Mouse (Mus musculus): Measurements from ENCODE around the gene Skor1. TPM values are rescaled to one million over a fixed set of nuclear protein-coding genes. Genes with fewer than 3 reads are reported as not detected.

Skor1 gene
- total RNA-seq, 2 experiments from 2014 or later, result 0.23 to 0.34 TPM

- DNase-seq (ENCODE audit: low spot score in 2 of 2), result no peak
These were observed 1.5 kb upstream of the Skor1 start for GRCm38 (mm10) chr9:63150086-63150800.

GRCm38 (mm10) chr9:63149372-63149766, 608 bp upstream of the Skor1 start:
- no peak for DNase-seq (ENCODE audit: low spot score in 2 of 2)

- DNase-seq (ENCODE audit: low spot score in 2 of 2), result no peak
These were observed 863 bp downstream of the Skor1 start for GRCm38 (mm10) chr9:63147786-63148409.

- DNase-seq (ENCODE audit: low spot score in 2 of 2), result no peak
These were observed 1.5 kb downstream of the Skor1 start for GRCm38 (mm10) chr9:63147296-63147695.

- no peak for DNase-seq (ENCODE audit: low spot score in 2 of 2)
These were observed 1.9 kb downstream of the Skor1 start for GRCm38 (mm10) chr9:63146856-63147274.

GRCm38 (mm10) chr9:63146126-63146855, 2.5 kb downstream of the Skor1 start:
- no peak for DNase-seq (ENCODE audit: low spot score in 2 of 2)

- DNase-seq (ENCODE audit: low spot score in 2 of 2), result no peak
These were observed 3.3 kb downstream of the Skor1 start for GRCm38 (mm10) chr9:63145249-63146125.

GRCm38 (mm10) chr9:63144502-63145248, 4.1 kb downstream of the Skor1 start:
- DNase-seq (ENCODE audit: low spot score in 2 of 2), result no peak

GRCm38 (mm10) chr9:63143641-63144501, 4.9 kb downstream of the Skor1 start:
- no peak for DNase-seq (ENCODE audit: low spot score in 2 of 2)

GRCm38 (mm10) chr9:63143227-63143626, 5.5 kb downstream of the Skor1 start:
- DNase-seq (ENCODE audit: low spot score in 2 of 2), result no peak

GRCm38 (mm10) chr9:63142335-63143036, 6.3 kb downstream of the Skor1 start:
- DNase-seq (ENCODE audit: low spot score in 2 of 2), result no peak

- DNase-seq (ENCODE audit: low spot score in 2 of 2), result no peak
These were observed 7.0 kb downstream of the Skor1 start for GRCm38 (mm10) chr9:63141641-63142334.

- DNase-seq (ENCODE audit: low spot score in 2 of 2), result no peak
These were observed 8.6 kb downstream of the Skor1 start for GRCm38 (mm10) chr9:63140211-63140610.

GRCm38 (mm10) chr9:63139661-63140060, 9.1 kb downstream of the Skor1 start:
- DNase-seq (ENCODE audit: low spot score in 2 of 2), result no peak

GRCm38 (mm10) chr9:63138481-63138967, 10.2 kb downstream of the Skor1 start:
- no peak for DNase-seq (ENCODE audit: low spot score in 2 of 2)

GRCm38 (mm10) chr9:63137615-63137915, 11.2 kb downstream of the Skor1 start:
- DNase-seq (ENCODE audit: low spot score in 2 of 2), result no peak

GRCm38 (mm10) chr9:63136756-63137614, 11.8 kb downstream of the Skor1 start:
- DNase-seq (ENCODE audit: low spot score in 2 of 2), result no peak
